Mouse (Mus musculus): ENCODE results near the gene Brpf1. TPM values are rescaled to one million over a fixed set of nuclear protein-coding genes. Genes with fewer than 3 reads are reported as not detected.
"Not testable (repeated sequence)": the region's sequence is repeated elsewhere in the genome, so short reads cannot be mapped to it uniquely, and the experiment has no call there.

The Brpf1 gene
- total RNA-seq, 2 experiments from 2014 or later, result 9.9 to 10.7 TPM

- no peak for DNase-seq
- intact Hi-C loops (cut with DNase I; ENCODE audit: low total_unique reads), result loop anchor here (10.0 kb wide), 1 partner anchor 267 kb away; no protein-coding TSS in a partner anchor
Observed at GRCm38 (mm10) chr6:113301350-113301749, 5.6 kb upstream of the Brpf1 start.

GRCm38 (mm10) chr6:113302258-113302657 is 4.7 kb upstream of the Brpf1 start:
- intact Hi-C loops (cut with DNase I; ENCODE audit: low total_unique reads), result loop anchor here (10.0 kb wide), 1 partner anchor 267 kb away; no protein-coding TSS in a partner anchor
- DNase-seq, result no peak

- intact Hi-C loops (cut with DNase I; ENCODE audit: low total_unique reads), result loop anchor here (10.0 kb wide), 1 partner anchor 272 kb away; no protein-coding TSS in a partner anchor
- DNase-seq, result peak; percentile 100
Observed at GRCm38 (mm10) chr6:113306322-113306985, 483 bp upstream of the Brpf1 start.

- peak; percentile 47 for DNase-seq
- intact Hi-C loops (cut with DNase I; ENCODE audit: low total_unique reads), result loop anchor here (10.0 kb wide), 1 partner anchor 273 kb away; no protein-coding TSS in a partner anchor
Observed at GRCm38 (mm10) chr6:113307481-113308121, 664 bp downstream of the Brpf1 start.

GRCm38 (mm10) chr6:113308141-113308540 is 1.2 kb downstream of the Brpf1 start:
- no peak for DNase-seq
- intact Hi-C loops (cut with DNase I; ENCODE audit: low total_unique reads), result loop anchor here (10.0 kb wide), 1 partner anchor 273 kb away; no protein-coding TSS in a partner anchor

- no peak for DNase-seq
- intact Hi-C loops (cut with DNase I; ENCODE audit: low total_unique reads), result no loop called here
Observed at GRCm38 (mm10) chr6:113315972-113316371, 9.0 kb downstream of the Brpf1 start.

- peak; percentile 98 for DNase-seq
- intact Hi-C loops (cut with DNase I; ENCODE audit: low total_unique reads), result no loop called here
Observed at GRCm38 (mm10) chr6:113326533-113327315, 19.8 kb downstream of the Brpf1 start, which contains the start of gene Ogg1. Gene Ogg1, plus strand, starts transcription at chr6:113326972.

GRCm38 (mm10) chr6:113329396-113329795 is 22.5 kb downstream of the Brpf1 start:
- DNase-seq, result no peak
- intact Hi-C loops (cut with DNase I; ENCODE audit: low total_unique reads), result no loop called here

GRCm38 (mm10) chr6:113330547-113330946 is 23.6 kb downstream of the Brpf1 start:
- intact Hi-C loops (cut with DNase I; ENCODE audit: low total_unique reads), result no loop called here

GRCm38 (mm10) chr6:113331721-113332120 is 24.8 kb downstream of the Brpf1 start:
- DNase-seq, result no peak
- intact Hi-C loops (cut with DNase I; ENCODE audit: low total_unique reads), result no loop called here

More at GRCm38 (mm10) chr6:113330547-113330946, 23.6 kb downstream of the Brpf1 start:
- no peak for DNase-seq

GRCm38 (mm10) chr6:113332734-113333133 is 25.8 kb downstream of the Brpf1 start:
- intact Hi-C loops (cut with DNase I; ENCODE audit: low total_unique reads); DNase-seq: not testable (repeated sequence)

GRCm38 (mm10) chr6:113333137-113333950 is 26.4 kb downstream of the Brpf1 start:
- intact Hi-C loops (cut with DNase I; ENCODE audit: low total_unique reads), result no loop called here
- DNase-seq, result peak; percentile 64

- DNase-seq, result no peak
- intact Hi-C loops (cut with DNase I; ENCODE audit: low total_unique reads), result no loop called here
Observed at GRCm38 (mm10) chr6:113334216-113334615, 27.3 kb downstream of the Brpf1 start.

GRCm38 (mm10) chr6:113336852-113337620 is 30.1 kb downstream of the Brpf1 start:
- DNase-seq, result no peak
- intact Hi-C loops (cut with DNase I; ENCODE audit: low total_unique reads), result no loop called here

GRCm38 (mm10) chr6:113341574-113341973 is 34.6 kb downstream of the Brpf1 start:
- intact Hi-C loops (cut with DNase I; ENCODE audit: low total_unique reads), result no loop called here
- no peak for DNase-seq

- intact Hi-C loops (cut with DNase I; ENCODE audit: low total_unique reads), result no loop called here
- no peak for DNase-seq
Observed at GRCm38 (mm10) chr6:113342297-113342696, 35.4 kb downstream of the Brpf1 start.

GRCm38 (mm10) chr6:113343177-113344092 is 36.5 kb downstream of the Brpf1 start, which contains the start of gene Camk1:
Gene Camk1, minus strand, starts transcription at chr6:113343984.
- DNase-seq, result peak; percentile 88
- intact Hi-C loops (cut with DNase I; ENCODE audit: low total_unique reads), result no loop called here

Data from gastrocnemius, postnatal 14 days (tissue).